Mouse (Mus musculus) heart, adult 8-10 months (tissue): ENCODE measurements around the gene Atxn7l3. TPM values are rescaled to one million over a fixed set of nuclear protein-coding genes. Genes with fewer than 3 reads are reported as not detected.
"Not testable (repeated sequence)": the region's sequence is repeated elsewhere in the genome, so short reads cannot be mapped to it uniquely, and the experiment has no call there.

Experiments used
- DNase-seq: peaks from one replicate; pipeline ENCODE4 v3.0.0; 2022; ENCODE audit warnings: low spot score
- total RNA-seq, 4 experiments: library from RNA; stranded (reverse); gene quantifications; 2 replicates each; pipeline ENCODE4 v1.2.4; 2022

Gene Atxn7l3
- total RNA-seq, 4 experiments from 2014 or later = 17.7 to 21.1 (median 20.1) TPM

DNA sequence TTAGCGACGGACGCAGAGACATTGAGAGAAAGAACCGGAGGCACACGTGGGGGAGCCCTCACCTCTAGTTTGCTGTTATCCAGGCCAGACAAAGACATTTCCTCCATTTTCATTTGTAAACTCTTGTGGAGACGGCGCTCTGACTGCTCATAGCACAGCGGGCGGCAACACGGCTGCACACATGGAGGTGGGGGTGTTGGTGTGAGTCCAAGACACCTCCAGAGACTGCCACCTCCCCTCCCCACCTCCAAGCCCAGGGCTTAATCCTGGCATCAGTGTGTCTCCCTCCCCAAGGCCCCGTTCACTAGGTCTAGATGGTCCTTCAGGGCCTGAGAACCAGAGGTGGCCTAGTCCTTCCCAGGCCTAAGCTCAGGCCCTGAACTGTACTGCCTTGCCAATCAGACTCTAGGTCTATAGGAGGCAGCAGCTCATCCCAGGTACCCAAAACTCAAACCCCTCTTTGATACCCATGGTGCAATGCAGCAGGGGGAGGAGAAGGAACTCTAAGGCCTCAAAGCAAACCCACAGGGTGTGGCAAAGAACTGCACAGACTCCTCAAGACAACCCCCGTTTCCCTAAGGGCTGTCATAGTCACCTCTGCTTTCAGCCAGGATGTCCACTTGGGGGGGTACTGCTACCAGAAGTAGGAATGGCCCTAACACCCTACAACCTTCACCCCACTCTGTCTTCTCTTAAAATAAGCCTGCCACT lies 1.4 kb downstream of the Atxn7l3 start:
- DNase-seq = no peak

GRCm38 (mm10) chr11:102294416-102294815 lies 2.0 kb downstream of the Atxn7l3 start:
- DNase-seq = no peak

GRCm38 (mm10) chr11:102293971-102294370 lies 2.5 kb downstream of the Atxn7l3 start:
- DNase-seq = no peak

- no peak for DNase-seq
Observed at GRCm38 (mm10) chr11:102291051-102291535, 5.3 kb downstream of the Atxn7l3 start.

DNA sequence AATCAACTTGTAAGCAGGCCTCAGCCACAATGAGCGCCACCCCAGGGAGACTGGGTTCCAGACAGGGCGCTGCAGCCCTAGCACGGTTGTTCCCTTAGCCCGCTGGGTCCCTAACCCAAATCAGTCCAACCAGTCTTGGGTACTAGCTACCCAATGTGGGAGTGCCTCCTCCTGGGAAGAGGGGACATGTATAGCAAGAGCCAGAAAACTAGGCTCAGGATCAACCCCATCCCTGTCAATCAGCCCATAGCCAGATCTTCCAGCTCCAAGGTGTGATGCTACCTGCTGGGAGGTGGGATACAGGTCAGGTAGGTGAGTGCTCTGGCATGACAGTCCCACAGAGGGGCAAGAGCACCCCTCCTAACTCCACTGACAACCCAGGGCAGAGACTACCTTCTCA lies 6.3 kb downstream of the Atxn7l3 start:
- no peak for DNase-seq

DNA sequence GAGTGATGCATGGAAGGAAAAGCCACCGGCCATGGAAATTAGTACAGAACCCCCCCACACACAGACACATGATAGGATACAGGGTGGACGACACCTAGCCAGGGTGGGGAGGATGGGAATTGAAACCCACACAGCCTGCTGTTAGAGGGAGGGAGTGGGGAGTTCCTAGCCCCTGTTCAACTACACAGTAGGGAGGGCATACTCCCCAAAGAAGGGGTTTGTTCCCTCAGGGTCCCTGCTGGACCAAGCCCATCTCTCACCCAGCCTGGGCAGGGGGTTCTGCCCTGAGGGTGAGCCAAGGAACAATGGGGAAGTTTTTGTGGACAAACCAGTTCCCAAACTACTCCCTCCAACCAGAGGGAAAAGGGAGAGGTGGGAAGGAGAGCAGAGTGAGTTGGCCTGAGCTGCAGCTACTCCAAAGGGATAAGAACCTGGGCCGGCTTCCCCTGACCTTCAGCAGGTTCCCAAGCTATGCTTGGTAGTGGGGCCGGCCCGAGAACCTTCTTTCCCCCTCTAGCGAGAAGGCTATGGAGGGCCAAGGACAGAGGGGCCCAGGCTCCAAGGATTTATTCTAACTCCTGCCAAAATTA lies 6.8 kb downstream of the Atxn7l3 start:
- no peak for DNase-seq

- no peak for DNase-seq
Observed at GRCm38 (mm10) chr11:102288913-102289312, 7.5 kb downstream of the Atxn7l3 start.

- DNase-seq = no peak
Observed at GRCm38 (mm10) chr11:102288027-102288804, 8.2 kb downstream of the Atxn7l3 start.

DNA sequence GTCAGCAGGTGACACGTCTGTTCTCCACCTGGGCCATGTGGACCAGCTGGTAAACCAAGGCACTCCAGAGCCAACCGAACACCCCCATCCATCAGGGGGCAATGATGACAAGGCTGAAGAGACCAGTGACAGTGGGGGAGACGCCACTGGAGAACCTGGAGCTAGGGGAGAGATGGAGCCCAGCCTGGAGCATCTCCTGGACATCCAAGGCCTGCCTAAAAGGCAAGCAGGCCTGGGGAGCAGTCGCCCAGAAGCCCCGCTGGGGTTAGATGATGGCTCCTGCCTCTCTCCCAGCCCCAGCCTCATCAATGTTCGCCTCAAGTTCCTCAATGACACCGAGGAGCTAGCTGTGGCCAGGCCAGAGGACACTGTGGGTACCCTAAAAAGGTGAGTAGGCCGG lies 8.9 kb downstream of the Atxn7l3 start:
- no peak for DNase-seq

DNA sequence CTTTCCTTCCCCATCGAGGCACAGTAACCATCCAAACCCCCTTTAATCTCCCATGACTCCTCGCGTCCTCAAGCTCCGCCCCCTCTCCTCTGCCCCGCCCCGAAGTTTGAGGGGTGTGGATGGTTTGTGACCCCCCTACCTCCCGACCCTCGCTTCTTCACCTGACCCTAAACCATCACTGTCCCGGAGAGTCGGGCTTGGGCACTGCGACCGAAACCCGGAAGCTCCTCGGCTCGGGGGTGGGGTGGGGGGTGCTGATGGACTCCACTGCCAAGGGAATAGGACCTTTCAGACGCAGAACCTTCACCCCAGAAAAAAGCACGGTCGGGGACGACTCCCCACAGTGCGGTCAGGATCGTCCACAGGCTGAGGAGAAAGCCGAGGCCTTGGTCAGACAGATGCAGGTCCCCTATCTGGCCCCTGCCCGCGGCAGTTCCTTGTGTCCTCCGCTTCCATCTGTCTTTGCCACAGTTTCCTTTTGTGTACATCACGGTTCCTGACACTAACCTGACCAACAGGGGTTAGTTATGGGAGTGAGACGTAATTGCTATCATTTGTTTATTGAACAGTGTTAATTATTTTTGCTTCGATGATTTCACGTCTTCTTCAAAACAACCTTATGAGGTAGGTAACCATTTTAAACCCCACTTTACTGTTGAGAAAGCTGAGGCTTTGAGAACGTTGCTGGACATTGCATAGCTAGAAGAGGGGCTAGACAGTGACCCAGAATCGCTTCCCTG lies 11.2 kb downstream of the Atxn7l3 start:
- no peak for DNase-seq

- DNase-seq = peak; percentile 96
Observed at GRCm38 (mm10) chr11:102284501-102285094, 11.8 kb downstream of the Atxn7l3 start, which contains the start of gene Tmub2. Gene Tmub2, plus strand, starts transcription at chr11:102284931.

DNA sequence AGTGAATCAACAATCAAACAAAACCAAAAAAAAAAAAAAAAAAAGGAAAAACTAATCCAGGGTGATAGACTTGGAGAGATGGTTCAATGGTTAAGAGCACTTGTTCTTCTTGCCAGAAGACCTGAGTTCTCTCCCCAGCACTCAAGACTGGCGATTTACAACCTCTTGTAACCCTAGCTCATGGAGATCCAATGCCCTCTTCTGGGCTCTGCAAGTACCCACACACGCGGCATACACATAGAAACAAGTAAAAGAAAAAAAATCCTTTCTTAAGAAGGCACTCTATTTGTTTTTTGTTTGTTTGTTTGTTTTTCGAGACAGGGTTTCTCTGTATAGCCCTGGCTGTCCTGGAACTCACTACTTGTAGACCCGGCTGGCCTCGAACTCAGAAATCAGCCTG lies 12.5 kb downstream of the Atxn7l3 start:
- no peak for DNase-seq

DNA sequence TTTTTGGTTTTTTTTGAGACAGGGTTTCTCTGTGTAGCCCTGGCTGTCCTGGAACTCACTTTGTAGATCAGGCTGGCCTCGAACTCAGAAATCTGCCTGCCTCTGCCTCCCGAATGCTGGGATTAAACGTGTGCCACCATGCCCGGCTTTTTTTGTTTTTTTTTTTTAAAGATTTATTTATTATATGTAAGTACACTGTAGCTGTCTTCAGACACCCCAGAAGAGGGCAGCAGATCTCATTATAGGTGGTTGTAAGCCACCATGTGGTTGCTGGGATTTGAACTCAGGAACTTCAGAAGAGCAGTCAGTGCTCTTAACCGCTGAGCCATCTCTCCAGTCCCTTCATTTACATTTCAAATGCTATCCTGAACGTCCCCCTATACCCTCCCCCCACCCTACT lies 16.2 kb downstream of the Atxn7l3 start:
- not testable (repeated sequence) for DNase-seq

GRCm38 (mm10) chr11:102279595-102279994 lies 16.8 kb downstream of the Atxn7l3 start:
- no peak for DNase-seq

DNA sequence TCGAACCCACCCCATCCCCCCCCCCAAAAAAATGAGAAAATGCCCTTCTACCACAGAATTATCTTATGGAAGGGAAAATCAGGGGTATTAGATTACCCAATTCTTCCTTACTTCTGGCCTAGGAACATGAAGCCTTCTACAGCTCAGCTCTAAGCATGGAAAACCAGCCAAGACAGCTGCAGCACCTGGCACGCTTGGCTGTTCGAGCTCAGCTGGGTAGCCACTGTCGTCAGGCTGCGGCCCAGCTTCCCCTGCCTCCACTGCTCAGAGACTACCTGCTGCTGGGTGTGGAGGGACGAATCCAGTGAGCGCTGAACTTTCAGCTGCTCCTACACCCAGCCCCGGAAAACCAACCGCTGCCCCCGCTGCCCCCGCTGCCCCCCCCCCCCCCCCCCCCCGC lies 18.7 kb downstream of the Atxn7l3 start:
- no peak for DNase-seq

DNA sequence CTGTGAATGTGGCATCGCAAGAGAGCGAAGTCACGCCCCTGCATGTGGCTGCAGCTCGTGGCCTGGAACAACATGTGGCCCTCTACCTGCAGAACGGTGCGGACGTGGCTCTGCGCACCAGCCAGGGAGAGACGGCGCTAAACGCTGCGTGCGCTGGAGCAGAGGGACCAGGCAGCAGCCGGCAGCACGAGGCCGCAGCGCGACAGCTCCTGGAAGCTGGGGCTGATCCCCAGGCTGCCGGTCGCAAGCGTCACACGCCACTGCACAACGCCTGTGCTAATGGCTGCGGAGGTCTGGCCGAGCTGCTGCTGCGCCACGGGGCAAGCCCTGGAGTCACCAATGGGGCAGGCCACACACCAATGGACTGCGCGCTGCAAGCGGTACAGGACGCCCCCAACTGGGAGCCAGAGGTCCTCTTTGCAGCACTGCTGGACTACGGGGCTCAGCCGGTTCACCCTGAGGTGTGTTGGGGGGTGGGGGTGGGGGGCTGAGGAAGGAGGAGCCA lies 20.0 kb downstream of the Atxn7l3 start:
- no peak for DNase-seq

DNA sequence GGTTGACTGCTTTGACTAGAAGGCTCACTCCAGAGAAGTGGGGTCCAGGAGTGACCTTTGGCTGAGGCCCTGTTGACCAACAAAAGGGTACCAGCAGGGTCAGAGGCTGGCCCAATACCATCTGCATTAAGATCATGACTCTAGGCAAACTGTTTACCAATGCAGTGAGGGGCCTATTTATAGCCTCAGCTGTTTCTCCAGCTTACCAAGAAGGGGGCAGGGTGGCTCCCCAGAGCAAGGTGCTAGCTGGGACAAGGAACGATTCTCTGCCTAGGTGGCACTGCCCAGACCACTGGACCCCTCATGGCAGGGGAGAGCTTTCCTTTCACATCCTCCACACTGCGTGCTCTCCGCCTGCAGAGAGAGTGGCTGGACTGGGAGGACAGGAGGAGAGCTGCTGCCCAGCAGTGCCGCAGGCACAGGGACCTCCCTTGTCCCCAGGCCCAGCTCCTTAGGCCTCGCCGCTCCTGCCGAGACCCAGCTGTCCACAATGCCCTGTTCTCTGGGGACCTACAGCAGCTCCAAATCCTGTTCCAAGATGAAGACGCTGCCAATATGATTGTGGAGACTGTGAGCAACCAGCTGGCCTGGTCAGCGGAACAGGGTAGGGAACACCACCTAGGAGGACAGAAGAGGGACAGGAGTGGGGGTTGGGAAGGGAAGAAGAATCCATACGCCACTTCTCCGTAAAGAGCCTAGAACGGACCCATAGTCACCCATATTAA lies 27.7 kb downstream of the Atxn7l3 start, which contains the start of gene Asb16:
TSS of gene Asb16 (plus strand) at position 224 of the 725 bp plus-strand sequence.
- DNase-seq = no peak

DNA sequence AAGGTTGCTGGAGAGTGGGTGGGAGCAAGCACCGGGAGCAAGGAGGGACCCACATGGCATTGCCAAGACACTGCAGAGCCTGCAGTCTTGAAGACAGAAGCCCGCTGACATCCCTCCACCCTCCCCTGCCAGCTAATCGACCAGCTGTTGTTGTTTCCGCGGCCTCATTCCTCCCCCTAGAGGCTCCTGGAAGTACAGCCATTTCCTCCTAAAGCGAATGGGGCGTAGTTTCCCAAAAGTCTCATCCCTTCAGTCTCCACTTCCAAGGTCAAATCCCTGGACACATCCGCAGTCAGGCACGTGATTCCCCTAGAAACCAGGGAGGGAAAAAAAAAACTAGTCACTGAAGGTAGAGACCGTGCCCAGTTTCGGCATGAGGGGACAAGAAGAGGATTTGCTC lies 29.0 kb downstream of the Atxn7l3 start:
- DNase-seq = peak; percentile 78

DNA sequence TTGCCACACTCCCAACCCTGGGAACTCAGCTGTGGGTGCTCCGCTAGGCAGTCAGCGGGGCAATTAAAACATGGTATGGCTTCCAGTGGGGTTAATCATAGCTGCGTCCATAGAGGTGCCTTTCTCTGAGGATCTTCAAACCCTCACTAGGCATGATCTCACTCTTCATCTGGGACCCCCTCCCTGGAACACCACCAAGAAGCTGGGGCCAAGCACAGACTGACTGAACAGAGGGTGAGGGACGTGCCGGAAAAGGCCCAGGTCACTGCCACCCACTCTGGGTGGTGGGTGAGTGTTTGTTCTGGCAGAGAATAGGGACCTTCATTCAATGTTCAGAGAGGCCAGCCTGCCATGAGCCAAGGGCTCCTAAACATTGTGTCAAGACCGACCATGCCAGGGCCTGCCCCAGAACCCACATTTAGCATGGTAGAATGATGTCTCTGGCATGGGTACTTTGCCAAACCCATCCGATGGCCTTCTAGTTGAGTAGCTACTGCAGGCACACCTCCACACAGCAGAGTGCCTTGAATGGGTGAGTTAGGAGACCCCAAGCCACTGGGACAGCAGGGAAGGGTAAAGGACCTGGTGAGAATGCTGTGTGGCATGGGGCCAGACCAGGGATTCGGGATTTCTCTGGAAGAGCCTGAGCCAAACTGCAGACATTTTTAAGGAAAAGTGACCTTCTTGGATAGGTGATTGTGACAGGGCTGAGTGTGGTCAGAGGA lies 29.6 kb downstream of the Atxn7l3 start:
- no peak for DNase-seq

DNA sequence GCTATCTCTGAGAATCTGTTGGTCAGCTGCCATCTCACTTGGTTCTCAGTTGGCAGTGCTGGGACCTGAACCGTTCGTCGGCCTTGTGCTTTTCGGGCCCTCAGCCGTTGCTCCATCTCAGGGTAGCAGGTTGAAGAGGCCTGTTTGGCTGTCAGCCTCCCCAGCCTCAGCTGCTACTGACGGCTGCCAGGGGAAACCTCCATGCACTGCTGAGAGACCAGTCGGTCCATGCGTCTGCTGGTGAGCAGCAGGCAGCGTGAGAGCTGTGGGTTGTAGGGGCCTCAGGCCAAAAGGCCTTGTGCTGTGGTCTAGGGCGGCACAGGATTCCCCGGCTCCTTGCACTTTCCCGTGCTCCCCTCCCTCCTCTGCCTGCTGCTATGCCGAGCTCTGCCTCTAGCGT lies 30.6 kb downstream of the Atxn7l3 start:
- no peak for DNase-seq
